Mouse (Mus musculus) thymus, postnatal 36 days (tissue): ENCODE measurements around the gene Prc1.
"Not testable (repeated sequence)": the region's sequence is repeated elsewhere in the genome, so short reads cannot be mapped to it uniquely, and the experiment has no call there.

ENCODE experiments used
- DNase-seq, 2 experiments: peaks; one replicate each; pipeline ENCODE4 v3.0.0; 2022; ENCODE audit warnings: mixed read lengths in 2 of 2

Prc1 gene

DNA sequence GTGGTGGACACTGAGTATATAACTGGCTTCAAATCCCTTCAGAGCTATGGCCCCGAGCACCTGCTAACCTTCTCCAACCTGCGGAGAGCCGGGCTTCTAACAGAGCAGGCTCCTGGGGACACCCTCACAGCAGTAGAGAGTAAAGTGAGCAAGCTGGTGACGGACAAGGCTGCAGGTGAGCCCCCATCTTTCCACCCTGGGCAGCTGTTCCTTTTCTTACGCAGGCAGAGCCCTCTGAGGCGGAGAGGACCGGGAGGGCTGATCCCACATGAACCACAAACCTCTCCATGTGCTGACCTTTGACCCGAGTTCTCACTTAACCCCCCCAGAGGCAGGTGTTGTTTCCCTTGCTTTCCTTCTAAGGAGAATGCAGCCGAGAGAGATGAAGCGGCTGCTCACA lies 6.5 kb upstream of the Prc1 start:
- DNase-seq: peak in 1 of 2 experiments; percentile 37

GRCm38 (mm10) chr7:80294764-80295648 lies 756 bp downstream of the Prc1 start:
- peak in 1 of 2 experiments; percentile 39 for DNase-seq

DNA sequence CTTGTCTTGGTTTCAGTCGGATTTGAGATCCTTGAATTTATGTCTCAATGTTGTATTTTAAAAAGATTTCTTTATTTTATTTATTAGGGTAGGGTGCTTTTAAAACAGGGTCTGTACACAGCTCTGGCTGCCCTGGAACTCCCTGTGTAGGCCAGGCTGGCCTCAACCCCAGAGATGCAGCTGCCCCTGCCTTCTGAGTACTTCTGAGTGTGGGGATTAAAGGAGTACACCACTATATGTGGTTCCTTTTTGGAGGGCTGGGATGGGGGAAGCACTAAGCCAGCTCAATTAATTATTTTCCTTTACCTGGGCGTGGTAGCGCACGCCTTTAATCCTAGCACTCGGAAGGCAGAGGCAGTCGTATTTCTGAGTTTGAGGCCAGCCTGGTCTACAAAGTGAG lies 2.2 kb downstream of the Prc1 start:
- DNase-seq: no peak

DNA sequence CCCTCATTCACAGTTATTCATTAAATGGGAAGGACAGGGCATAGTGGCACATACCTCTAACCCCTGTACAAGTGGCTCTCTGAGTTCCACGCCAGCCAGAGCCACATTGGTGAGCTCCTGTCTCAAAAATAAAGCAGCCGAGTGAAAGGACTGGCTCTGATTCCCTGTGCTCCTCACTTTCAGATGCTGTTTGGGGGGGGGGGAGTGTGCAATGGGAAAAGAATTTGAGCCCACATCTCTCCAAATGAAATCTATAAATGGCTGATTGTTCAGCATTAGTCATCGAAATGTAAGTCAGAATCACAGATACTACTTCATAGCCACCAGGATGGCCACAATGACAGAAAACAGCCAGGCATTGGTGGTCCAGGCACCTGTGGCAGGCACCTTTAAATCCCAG lies 2.8 kb downstream of the Prc1 start:
- no peak for DNase-seq

- no peak for DNase-seq
Measured at GRCm38 (mm10) chr7:80298754-80299153, 4.5 kb downstream of the Prc1 start.

- no peak for DNase-seq
Measured at GRCm38 (mm10) chr7:80299568-80299967, 5.3 kb downstream of the Prc1 start.

GRCm38 (mm10) chr7:80301522-80301921 lies 7.3 kb downstream of the Prc1 start:
- DNase-seq: no peak

- DNase-seq: no peak
Measured at GRCm38 (mm10) chr7:80307766-80308165, 13.5 kb downstream of the Prc1 start.

DNA sequence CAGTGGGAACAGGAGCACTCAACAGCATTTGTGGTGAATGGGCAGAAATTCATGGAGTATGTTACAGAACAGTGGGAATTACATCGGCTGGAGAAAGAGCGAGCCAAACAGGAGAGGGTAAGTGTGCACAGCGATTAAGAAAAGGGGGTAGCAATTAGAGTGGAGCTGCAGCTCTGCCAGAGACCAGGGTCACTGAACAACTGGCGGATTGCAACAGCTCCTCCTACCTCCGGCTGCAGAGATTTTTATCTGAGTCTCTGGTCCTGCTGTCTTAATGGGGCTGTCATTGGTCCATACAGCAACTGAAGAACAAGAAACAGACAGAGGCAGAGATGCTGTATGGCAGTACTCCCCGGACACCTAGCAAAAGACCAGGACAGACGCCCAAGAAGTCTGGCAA lies 16.5 kb downstream of the Prc1 start:
- no peak for DNase-seq

DNA sequence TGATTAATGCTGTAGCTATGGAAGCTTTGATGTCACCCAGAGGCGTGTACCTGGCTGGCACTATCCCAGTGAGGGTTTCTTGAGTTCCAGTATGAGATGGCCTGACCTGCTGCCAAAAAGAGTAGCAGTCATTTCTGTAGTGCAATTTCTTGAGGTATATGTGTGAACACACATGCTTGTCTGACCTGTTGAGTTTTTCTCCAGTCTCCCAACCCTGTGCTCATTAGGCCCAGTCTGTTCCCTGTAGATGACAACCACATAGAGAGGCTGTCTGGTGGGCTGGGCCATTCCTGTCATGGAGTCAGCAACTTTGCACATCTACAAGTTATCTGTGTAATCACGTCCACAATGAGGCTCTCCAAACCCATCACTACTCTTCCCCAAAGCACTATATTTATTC lies 21.5 kb downstream of the Prc1 start:
- no peak for DNase-seq

DNA sequence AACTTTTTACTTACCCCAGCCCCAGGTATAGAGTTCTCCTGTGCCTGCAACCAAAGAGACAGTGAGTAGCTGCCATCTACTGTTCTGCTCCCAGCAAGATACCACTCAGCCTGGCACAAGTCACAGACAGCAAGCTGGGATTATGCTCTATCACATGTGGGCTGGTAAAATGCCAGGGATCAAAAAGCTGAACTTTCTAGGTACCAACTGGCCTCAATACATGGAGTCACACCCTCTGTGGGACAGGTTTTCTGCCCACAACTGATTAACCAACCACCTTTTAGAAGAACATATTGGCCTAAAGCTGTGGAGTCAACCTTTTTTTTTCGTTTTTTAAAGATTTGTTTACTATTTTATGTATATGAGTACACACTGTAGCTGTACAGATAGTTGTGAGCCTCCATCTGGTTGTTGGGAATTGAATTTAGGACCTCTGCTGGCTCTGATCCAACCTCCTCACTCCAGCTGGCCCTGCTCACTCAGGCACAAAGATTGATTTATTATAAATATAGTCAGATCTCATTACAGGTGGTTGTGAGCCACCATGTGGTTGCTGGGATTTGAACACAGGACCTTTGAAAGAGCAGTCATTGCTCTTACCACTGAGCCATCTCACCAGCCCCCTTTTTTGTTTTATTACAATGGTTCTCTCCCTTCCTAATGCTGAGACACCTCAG lies 23.3 kb downstream of the Prc1 start:
- no peak for DNase-seq

DNA sequence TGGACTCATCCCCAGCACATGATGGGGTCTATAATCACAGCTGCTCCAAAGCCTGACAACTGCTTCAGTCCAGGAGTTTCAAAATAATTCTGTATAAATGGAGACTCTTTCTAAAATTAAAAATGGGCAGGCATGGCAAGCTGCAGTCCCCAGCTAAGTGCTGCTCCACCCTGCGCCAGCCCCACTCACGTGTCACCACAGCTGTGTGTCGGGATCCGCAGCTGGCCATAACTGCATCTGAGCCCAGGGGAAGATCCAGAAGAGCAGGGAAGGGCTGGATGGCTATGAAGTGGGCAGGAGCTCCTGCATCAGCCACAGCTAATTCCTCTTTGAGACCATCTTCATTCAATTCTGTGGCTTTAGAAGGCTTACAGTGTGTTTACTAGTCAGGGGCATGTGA lies 24.4 kb downstream of the Prc1 start:
- DNase-seq: no peak

DNA sequence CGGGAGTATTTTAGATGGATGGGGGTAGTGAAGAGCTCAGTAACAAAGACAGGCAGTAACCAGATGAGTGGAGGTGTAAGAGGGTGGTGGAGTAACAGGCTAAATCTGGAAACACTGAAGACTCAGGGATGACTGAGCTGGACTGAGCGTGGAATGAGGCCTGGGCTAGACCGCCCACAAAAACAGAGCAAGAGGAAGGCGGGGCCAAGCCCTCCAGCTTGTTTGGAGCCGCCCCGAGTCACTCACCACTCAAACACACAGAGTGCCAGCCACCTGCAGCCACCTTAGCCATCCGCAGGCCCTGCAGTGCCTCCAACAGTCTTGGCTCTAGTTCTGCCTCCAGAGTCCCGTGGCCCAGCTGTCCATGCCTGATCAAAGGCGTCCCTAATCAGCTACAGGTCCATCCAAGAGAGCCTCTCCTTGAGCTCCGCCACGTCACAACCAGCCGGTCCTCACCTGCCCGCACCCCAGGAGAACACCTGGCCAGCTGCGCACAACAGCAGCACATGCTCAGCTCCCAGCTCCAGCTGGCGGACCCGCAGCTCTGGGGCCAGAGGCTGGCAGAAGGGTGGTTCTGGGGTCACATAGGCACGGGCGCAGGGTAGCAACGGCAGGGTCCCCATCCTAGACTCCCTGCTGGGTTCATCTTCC lies 25.7 kb downstream of the Prc1 start:
- no peak for DNase-seq

- DNase-seq: no peak
Measured at GRCm38 (mm10) chr7:80323336-80323735, 29.1 kb downstream of the Prc1 start.

GRCm38 (mm10) chr7:80324043-80324815 lies 30.0 kb downstream of the Prc1 start, which contains the start of gene Rccd1:
Gene Rccd1, minus strand, starts transcription at chr7:80324454.
- peak; percentile 90 for DNase-seq

DNA sequence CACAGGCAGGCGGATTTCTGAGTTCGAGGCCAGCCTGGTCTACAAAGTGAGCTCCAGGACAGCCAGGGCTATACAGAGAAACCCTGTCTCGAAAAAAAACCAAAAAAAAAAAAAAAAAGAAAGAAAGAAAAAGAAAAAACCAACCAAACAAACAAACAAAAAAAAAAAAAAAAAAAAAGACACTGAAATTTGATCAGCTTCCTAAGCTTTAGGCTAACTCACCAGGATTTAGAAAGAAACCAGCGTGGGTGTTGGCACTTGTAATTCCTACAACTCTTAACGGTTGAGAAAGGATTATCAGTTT lies 30.5 kb downstream of the Prc1 start:
- DNase-seq: not testable (repeated sequence)

- no peak for DNase-seq
Measured at GRCm38 (mm10) chr7:80325292-80325868, 31.1 kb downstream of the Prc1 start.

- no peak for DNase-seq
Measured at GRCm38 (mm10) chr7:80326076-80326475, 31.8 kb downstream of the Prc1 start.

- DNase-seq: no peak
Measured at GRCm38 (mm10) chr7:80330278-80330677, 36.0 kb downstream of the Prc1 start.

DNA sequence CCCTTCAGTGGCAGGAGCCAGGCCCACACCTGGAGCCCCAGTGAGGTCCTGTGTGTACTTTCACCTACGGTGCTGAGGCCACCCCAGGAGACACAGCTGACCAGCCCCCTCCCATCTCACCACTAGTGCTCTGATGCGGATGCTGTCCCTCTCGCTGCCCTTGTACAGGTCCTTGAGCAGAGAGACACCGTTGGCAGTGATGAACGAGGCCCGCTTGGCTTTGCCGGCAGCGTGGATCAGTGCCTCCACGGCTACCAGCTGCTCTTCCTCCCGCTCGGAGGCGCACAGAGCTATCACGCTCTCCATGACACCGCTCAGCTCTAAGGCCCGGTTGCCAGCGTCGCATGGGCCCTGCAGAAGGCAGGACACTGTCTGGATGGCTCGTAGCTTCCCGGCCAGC lies 37.2 kb downstream of the Prc1 start:
- no peak for DNase-seq

DNA sequence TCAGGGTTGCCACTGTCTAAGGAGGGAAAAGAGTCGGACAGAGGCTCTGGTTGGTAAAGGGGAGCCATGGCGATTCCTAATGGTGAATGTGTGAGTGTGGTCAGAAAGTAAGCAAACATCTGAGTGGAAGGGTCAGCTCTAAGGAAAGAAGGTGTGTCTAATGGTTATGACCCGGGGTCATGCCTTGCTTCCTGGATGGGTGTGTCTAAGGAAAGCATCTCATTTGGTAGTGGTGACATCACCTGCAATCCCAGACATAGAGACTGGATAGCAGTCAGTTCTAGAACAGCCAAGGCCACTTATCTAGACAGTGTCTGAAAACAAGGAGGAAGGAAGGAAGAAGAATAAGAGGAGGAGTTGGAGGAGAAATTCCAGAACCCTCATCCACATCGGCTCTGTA lies 40.6 kb downstream of the Prc1 start:
- DNase-seq: no peak

DNA sequence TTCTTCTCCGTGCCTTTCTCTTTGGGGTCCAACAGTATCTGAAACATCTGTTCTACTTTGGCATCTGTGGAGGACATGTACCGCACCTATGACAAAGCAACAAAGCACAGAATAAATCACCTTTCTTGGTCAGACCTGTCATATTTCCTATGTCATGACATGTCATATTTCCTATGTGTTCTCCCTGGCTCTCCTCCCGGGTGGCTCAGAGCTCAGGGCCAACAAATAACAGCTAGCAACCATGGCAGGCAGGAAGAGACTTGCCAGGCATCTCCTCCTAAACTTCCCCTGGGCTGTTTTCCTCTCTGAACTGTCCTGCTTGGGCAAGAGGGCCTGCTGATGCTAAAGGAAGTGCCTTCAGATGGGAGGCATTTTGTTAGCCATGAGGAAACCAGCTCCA lies 42.7 kb downstream of the Prc1 start:
- no peak for DNase-seq

DNA sequence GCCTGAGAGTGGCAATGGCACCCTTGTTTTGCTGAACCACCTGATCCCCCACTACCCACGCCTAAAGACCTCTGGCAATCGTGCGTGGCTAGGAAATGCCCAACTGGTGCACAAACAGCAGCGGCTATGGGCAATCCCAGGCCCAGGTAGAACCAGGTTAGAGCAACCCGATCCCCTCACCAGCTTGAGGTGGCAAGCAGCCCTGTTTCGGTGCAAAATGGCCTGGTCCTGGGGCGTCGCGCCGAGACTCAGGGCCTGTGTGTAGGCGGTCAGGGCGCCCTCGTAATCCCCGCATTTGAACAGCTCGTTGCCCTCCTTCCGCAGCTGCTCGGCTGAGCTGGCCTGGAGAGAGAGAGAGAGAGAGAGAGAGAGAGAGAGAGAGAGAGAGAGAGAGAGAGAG lies 45.1 kb downstream of the Prc1 start:
- peak; percentile 36 to 51 for DNase-seq
